Mouse (Mus musculus) right cerebral cortex, postnatal 10 days (tissue): ENCODE results near the gene Rps27l.
"Not testable (repeated sequence)": the region's sequence is repeated elsewhere in the genome, so short reads cannot be mapped to it uniquely, and the experiment has no call there.

Experiments
- DNase-seq, 2 experiments: peaks; one replicate each; pipeline ENCODE4 v3.0.0; 2021; ENCODE audit warnings: low spot score in 2 of 2

Gene Rps27l

DNA sequence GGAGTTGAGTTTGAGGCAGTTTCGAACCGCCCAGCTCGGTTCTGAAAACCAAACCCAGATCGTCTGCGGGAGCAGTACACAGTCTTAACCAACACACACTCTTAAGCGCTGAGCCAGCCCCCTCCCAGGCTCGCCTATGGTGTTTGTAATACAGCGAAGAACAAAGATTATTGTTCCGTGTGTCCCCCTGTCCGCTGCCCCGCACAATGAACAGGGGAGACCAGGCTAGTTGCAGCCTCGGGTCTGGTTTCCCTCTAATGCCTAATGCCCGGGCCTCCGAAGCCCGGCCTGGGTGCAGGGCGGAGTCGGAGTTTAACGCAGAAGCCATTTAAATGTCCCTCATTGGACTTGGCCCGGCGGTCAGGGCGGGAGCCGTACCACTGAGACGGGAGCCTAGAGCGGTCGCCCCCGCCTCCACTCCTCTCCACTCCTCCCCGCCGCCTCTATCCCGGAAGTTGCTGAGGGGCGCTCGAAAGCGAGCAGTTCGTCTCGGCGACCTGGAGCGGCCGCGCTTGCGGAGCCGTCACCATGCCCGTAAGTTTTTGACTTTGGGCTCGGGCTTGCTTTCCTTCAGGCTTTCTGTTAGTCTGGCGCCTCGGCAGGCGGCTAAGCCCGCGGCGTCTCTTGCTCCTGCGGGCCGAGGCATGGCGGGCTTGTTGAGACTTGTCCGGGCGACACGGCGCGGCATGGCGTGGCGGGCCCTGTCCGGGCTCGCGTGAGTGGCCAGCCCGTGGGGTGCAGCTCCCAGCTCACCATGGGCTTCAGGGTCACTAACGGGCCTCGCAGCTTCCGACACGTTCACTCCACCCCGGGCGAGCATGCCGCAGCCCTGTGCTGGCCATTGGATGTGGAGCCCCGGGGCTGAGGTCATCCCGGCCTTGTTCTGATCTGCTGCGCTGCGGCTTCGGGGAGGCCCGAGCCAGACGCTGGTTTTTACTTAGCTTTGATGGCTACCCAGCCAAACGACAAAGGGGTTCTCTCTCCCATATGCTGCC is at the start of gene Rps27l:
Rps27l (plus strand) TSS at position 440 of the 995 bp plus-strand sequence.
- DNase-seq, result peak; percentile 94 to 95

- no peak for DNase-seq
These were observed 48.9 kb upstream of the Rps27l start for GRCm38 (mm10) chr9:66896951-66897350.

- no peak for DNase-seq
These were observed 48.0 kb upstream of the Rps27l start for GRCm38 (mm10) chr9:66897851-66898250.

- no peak for DNase-seq
These were observed 46.8 kb upstream of the Rps27l start for GRCm38 (mm10) chr9:66899072-66899471.

DNA sequence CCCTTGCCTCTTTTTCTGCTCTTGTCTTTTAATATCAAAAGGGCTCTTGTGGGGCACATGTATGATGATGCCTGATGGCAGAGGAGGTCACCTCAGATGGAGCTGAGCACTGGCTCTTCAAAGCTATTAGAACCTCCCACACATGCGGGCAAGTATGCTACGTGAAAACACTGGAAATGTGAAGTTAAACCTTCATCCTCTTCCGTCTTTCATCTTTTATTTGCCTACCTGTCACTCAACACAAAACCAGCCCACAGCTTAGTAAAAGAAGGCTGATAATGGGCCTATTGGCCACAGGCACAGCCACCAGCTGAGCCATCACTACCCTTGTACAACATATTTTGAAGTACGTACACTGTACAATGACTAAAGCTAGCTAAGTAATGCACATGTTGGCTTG is 46.4 kb upstream of the Rps27l start:
- DNase-seq, result no peak

GRCm38 (mm10) chr9:66905990-66906389 is 39.9 kb upstream of the Rps27l start:
- no peak for DNase-seq

DNA sequence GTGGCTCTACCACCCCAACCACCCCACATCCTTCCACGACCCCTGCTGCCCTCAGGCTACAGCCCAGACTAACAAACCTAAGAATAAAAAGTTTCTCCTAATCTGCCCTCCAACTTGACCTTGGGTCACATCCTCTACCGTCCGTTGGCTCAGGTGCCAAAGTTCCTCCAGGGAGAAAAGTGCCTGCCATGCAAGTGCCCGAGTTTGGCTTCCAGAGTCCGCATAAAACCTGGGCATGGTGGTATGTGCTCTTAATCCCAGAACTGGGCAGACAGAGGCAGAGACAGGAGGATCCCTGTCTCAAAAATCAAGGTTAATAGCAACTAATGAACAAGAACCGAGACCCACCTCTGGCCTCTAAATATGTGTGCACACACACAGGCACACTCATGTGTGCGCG is 38.8 kb upstream of the Rps27l start:
- DNase-seq, result no peak

- DNase-seq, result no peak
These were observed 38.0 kb upstream of the Rps27l start for GRCm38 (mm10) chr9:66907746-66908397.

GRCm38 (mm10) chr9:66909922-66910321 is 36.0 kb upstream of the Rps27l start:
- DNase-seq, result no peak

DNA sequence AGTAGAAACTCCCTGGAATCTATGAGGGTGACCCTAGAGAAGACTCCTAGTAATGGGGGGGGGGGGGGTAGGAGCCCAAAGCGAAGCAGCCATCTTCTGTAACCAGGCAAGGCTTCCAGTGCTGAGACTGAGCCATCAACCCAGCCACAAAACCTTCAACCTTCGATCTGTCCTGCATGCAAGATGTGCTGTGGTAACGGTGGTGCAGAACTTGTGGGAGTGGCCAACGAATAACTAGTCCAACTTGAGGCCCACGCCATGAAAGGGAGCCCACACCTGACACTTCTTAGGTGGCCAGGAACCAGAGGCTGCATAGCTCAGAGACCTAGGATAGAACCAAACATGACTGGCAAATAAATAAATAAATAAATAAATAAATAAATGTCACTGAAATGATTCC is 35.2 kb upstream of the Rps27l start:
- no peak for DNase-seq

GRCm38 (mm10) chr9:66912304-66912703 is 33.6 kb upstream of the Rps27l start:
- no peak for DNase-seq

DNA sequence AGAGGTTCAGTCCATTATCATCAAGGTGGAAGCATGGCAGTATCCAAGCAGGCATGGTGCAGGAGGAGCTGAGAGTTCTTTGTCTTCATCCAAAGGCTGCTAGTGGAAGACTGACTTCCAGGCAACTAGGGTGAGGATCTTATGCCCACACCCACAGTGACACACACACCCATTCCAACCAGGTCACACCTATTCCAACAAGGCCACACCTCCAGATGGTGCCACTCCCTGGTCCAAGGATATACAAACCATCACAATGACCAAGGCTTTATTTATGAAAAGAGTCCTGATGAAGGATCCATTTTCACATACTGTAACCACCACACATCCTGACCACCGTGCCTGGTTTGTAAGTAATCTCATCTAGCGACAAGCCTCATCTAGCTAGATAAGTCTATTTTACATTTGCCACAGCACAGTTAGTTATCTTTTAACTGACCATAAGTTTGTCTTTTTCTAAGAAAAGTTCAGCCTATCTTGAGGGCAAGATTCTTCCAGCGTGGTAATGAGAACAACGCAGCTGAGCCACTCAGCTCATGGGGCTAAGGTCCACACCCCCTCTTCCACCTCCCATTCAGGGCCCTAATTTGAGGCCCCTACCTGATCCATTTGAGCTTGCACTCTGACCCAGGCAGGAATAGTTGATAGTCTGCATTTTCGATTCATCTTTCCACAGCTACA is 32.5 kb upstream of the Rps27l start:
- not testable (repeated sequence) for DNase-seq

DNA sequence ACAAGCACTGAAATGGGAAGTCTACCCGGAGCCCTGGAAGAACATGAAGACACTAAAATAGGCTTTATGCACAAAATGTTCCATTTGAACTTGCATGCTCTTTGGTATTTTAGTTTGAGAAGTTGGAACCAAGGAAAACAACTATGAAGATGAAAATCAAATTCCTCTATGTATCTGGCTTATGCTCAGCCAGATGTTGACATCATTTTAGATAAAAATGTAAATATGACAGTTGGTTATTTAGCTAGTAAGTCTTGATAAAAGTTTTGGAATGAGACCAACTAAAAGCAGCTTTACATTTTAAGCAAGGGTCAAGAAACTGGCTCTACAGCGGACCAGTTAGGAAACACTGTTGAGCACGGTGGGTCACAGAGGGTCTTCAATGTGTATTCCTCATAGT is 31.3 kb upstream of the Rps27l start:
- DNase-seq, result no peak

GRCm38 (mm10) chr9:66915401-66915800 is 30.5 kb upstream of the Rps27l start:
- DNase-seq, result no peak

DNA sequence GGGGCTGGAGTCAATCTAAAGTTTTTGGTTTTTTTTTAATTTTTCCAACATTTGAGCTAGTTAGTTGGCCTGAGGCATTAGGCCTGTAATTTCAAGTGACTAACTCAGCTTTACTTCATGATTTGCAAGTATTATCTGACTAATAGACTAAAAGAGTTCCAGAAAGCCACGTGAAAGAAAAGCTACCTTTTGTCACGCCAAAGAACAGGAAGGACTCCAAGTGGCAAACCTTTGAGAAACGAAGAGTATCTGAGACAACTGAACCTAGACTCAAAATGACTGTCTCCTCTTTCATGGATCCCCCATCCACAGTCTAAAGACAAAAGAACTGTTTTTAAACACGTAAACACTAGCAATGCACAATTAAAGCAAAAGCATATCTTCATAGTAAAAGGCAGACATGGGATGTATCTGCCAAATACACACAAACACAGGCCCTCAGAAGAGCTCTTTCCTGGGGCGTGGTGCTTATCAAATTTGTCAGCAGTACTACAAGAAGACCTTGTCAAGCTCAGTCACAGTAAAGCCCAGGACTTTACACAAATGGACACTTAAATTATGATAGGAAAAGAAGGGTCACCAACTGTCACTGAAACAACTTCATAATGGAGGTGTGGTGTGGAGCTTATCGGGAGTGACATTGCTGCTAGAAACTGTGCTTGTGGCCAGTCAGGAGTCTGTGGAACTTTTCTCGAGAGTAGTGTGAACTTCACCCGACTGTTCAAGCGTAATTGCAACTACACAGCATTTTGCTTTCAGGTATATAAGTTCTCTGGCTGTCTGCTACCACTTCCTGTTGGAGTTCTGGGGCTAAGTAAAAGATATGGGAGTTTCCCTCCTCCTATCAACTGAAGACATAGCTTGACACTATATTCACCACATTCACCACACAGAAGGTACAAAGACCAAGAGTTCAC is 29.8 kb upstream of the Rps27l start:
- DNase-seq, result no peak

DNA sequence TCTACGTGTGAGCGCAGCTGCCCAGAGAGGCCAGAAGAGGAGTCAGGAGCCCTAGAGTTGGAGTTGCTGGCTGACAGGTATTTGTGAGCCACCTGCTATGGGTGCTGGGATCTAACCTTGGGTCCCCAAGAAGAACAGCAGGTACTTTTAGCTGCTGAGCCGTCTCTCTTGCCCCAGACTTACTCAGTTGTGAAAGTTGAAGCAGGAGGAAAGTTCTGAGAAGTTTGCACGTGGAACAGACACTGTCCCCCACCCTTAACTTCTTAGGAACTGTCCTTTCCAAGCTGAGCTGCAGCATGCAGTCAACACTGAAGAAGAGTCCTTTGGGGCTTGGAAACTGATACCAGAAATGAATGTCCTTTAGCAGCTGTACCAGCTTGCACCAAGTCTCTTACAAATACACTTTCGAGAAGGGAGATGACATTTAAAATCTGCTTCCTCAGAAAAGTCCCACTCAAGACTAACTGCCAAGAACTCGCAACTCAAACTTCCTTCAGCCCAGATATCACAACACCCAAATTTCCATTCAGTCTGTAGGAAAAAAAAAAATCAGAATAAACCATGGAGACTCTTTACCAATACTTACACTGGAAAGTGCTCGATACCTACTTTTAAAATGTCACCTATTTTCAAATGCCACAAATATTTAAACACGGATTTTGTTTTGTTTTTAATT is 28.5 kb upstream of the Rps27l start:
- DNase-seq, result no peak

GRCm38 (mm10) chr9:66917892-66918255 is 28.0 kb upstream of the Rps27l start:
- no peak for DNase-seq

DNA sequence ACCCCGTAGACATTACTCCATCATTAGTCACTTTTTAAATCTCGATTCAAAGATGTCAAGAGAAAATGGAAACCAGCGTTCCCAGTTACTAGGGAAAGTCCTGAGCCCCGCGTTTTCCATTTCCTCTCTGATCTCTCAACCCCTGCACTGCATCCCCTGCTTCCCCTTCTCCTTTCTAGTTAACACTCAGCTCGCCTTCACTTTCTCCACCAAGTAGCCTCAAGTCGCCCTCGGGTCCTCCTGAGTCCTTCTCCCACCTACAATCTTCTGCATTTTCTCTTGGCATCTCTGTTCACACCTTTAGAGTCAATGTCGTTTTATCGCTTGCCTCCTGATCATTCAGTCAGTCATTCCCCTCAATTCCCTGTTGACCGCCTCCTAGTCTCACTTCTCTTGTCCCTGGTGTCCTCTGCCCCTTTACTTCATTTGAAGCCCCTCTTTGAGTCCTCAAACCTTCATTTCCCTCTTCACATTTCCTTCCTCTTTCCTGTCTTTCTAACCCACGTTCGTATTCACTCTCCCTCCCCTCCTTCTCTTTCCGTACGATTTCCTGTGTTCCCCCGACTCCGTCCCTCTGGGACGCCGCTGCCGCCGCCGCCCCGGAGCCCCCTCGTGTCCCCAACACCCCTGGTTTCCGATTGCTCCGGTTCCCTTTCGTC is 27.1 kb upstream of the Rps27l start:
- no peak for DNase-seq

DNA sequence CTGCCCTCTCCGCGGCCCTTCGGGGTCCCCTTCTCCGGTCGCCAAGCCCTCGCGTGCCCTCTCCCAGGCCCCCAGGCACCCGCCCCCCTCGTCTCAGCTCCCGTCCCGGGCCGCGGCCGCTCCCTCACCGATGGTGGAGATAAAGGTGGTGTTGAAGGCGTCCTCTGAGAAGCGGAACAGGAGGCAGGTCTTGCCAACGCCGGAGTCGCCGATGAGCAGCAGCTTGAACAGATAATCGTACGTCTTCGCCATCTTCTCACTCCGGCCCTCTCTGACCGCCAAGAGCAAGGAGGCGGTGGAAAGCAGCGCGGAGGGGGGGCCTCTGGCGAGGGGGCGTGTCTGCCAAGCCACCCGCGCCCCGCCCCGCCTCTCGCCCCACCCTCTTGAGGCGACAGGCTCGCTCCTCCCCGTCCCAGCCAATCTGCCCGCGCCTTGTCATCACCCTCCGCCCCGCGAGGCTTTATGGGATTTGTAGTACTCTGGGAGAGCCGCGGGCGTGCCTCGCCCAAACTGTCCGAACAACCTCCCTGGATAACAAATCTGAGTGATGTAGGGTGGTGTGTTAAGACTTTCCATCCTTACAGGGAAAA is 26.4 kb upstream of the Rps27l start, which contains the start of gene Rab8b:
Rab8b (minus strand) TSS at position 306 of the 590 bp plus-strand sequence.
- DNase-seq, result peak; percentile 98

GRCm38 (mm10) chr9:66919981-66920380 is 25.9 kb upstream of the Rps27l start:
- peak in 1 of 2 experiments; percentile 44 for DNase-seq
